Mouse (Mus musculus): ENCODE data around the gene Otp. TPM values are rescaled to one million over a fixed set of nuclear protein-coding genes. Genes with fewer than 3 reads are reported as not detected.

Otp gene
- polyA plus RNA-seq, 1 experiment from 2014 or later, result 0.50 TPM

- Histone ChIP-seq H3K9ac (no peak overlapping the region), H3K27me3 (peaks cover 34% of the 10 kb centered on the region), H3K4me2 (replicated peaks) (no peak overlapping the region), H3K9me3 (no peaks in the 10 kb centered on the region), H3K4me1 (no peaks in the 10 kb centered on the region), H3K27ac (no peak overlapping the region), H3K4me3 (no peak overlapping the region), H3K36me3 (no peaks in the 10 kb centered on the region)
- 74% methylated on average over 5 of the region's 5 CpGs for WGBS
- no peak for ATAC-seq (ENCODE audit: insufficient number of reproducible peaks, insufficient read depth, low FRiP score, low TSS enrichment)
These were observed 12.7 kb upstream of the Otp start for GRCm38 (mm10) chr13:94862491-94863230.

GRCm38 (mm10) chr13:94866906-94867305 lies 8.5 kb upstream of the Otp start:
- Histone ChIP-seq H3K4me1 (peaks cover 5% of the 10 kb centered on the region; the same call in 1 of the 2 replicates), H3K36me3 (no peaks in the 10 kb centered on the region), H3K27ac (no peak overlapping the region), H3K4me3 (no peak overlapping the region), H3K9ac (no peak overlapping the region), H3K9me3 (no peaks in the 10 kb centered on the region), H3K4me2 (replicated peaks) (no peak overlapping the region), H3K27me3 (peaks cover 72% of the 10 kb centered on the region)
- no peak for ATAC-seq (ENCODE audit: insufficient number of reproducible peaks, insufficient read depth, low FRiP score, low TSS enrichment)
- WGBS, result 18% methylated on average over 2 of the region's 2 CpGs

GRCm38 (mm10) chr13:94867772-94868171 lies 7.6 kb upstream of the Otp start:
- 42% methylated on average over 4 of the region's 4 CpGs for WGBS
- no peak overlapping the region for H3K27ac ChIP-seq
- no peaks in the 10 kb centered on the region for H3K9me3 ChIP-seq
- no peak overlapping the region for H3K9ac ChIP-seq
- peaks cover 5% of the 10 kb centered on the region; the same call in 1 of the 2 replicates for H3K4me1 ChIP-seq
- H3K36me3 ChIP-seq, result no peaks in the 10 kb centered on the region
- peaks cover 77% of the 10 kb centered on the region for H3K27me3 ChIP-seq
- no peak overlapping the region for H3K4me2 ChIP-seq (replicated peaks)
- no peak overlapping the region for H3K4me3 ChIP-seq
- ATAC-seq (ENCODE audit: insufficient number of reproducible peaks, insufficient read depth, low FRiP score, low TSS enrichment), result no peak

- Histone ChIP-seq H3K4me2 (replicated peaks) (peak overlapping the region; percentile 54), H3K4me1 (peaks cover 6% of the 10 kb centered on the region; the same call in 1 of the 2 replicates), H3K27ac (no peak overlapping the region), H3K36me3 (no peaks in the 10 kb centered on the region), H3K4me3 (peak overlapping the region; percentile 31), H3K9ac (no peak overlapping the region), H3K27me3 (peaks cover 80% of the 10 kb centered on the region), H3K9me3 (no peaks in the 10 kb centered on the region)
- WGBS, result under 1% methylated on average over 35 of the region's 35 CpGs
- ATAC-seq (ENCODE audit: insufficient number of reproducible peaks, insufficient read depth, low FRiP score, low TSS enrichment), result peak; percentile 59
These were observed 6.9 kb upstream of the Otp start for GRCm38 (mm10) chr13:94868478-94868950.

- Histone ChIP-seq H3K27me3 (peaks cover 82% of the 10 kb centered on the region), H3K9me3 (no peaks in the 10 kb centered on the region), H3K4me3 (0 out of 2 replicates have a peak overlapping the region, but pooled peaks have one; percentile 10), H3K9ac (no peak overlapping the region), H3K4me2 (replicated peaks) (peak overlapping the region; percentile 54), H3K36me3 (no peaks in the 10 kb centered on the region), H3K27ac (no peak overlapping the region), H3K4me1 (peaks cover 8% of the 10 kb centered on the region; the same call in 1 of the 2 replicates)
- 2% methylated on average over 8 of the region's 8 CpGs for WGBS
- no peak for ATAC-seq (ENCODE audit: insufficient number of reproducible peaks, insufficient read depth, low FRiP score, low TSS enrichment)
These were observed 5.9 kb upstream of the Otp start for GRCm38 (mm10) chr13:94869541-94869940.

GRCm38 (mm10) chr13:94870071-94870460 lies 5.3 kb upstream of the Otp start:
- Histone ChIP-seq H3K36me3 (no peaks in the 10 kb centered on the region), H3K4me1 (peaks cover 10% of the 10 kb centered on the region), H3K9me3 (no peaks in the 10 kb centered on the region), H3K27me3 (peaks cover 85% of the 10 kb centered on the region), H3K4me3 (no peak overlapping the region), H3K9ac (no peak overlapping the region), H3K4me2 (replicated peaks) (no peak overlapping the region), H3K27ac (no peak overlapping the region)
- WGBS, result 3% methylated on average over 9 of the region's 9 CpGs
- ATAC-seq (ENCODE audit: insufficient number of reproducible peaks, insufficient read depth, low FRiP score, low TSS enrichment), result no peak

- Histone ChIP-seq H3K27me3 (peaks cover 88% of the 10 kb centered on the region), H3K36me3 (no peaks in the 10 kb centered on the region), H3K4me2 (replicated peaks) (no peak overlapping the region), H3K4me3 (no peak overlapping the region), H3K4me1 (peaks cover 13% of the 10 kb centered on the region), H3K9me3 (no peaks in the 10 kb centered on the region), H3K9ac (no peak overlapping the region), H3K27ac (no peak overlapping the region)
- no peak for ATAC-seq (ENCODE audit: insufficient number of reproducible peaks, insufficient read depth, low FRiP score, low TSS enrichment)
- WGBS, result 1% methylated on average over 21 of the region's 21 CpGs
These were observed 4.8 kb upstream of the Otp start for GRCm38 (mm10) chr13:94870461-94871186.

- no peak overlapping the region for H3K27ac ChIP-seq
- 2% methylated on average over 7 of the region's 7 CpGs for WGBS
- no peak for ATAC-seq (ENCODE audit: insufficient number of reproducible peaks, insufficient read depth, low FRiP score, low TSS enrichment)
These were observed 3.5 kb upstream of the Otp start for GRCm38 (mm10) chr13:94871806-94872320.

GRCm38 (mm10) chr13:94872439-94872838 lies 3.0 kb upstream of the Otp start:
- Histone ChIP-seq H3K9me3 (no peaks in the 10 kb centered on the region), H3K4me2 (replicated peaks) (no peak overlapping the region), H3K4me3 (no peak overlapping the region), H3K4me1 (peaks cover 13% of the 10 kb centered on the region), H3K27ac (no peak overlapping the region), H3K36me3 (no peaks in the 10 kb centered on the region), H3K27me3 (peaks cover 83% of the 10 kb centered on the region), H3K9ac (no peak overlapping the region)
- under 1% methylated on average over 19 of the region's 19 CpGs for WGBS
- no peak for ATAC-seq (ENCODE audit: insufficient number of reproducible peaks, insufficient read depth, low FRiP score, low TSS enrichment)

More at GRCm38 (mm10) chr13:94871806-94872320, 3.5 kb upstream of the Otp start:
- Histone ChIP-seq H3K4me3 (no peak overlapping the region), H3K27me3 (peaks cover 83% of the 10 kb centered on the region), H3K9ac (no peak overlapping the region), H3K9me3 (no peaks in the 10 kb centered on the region), H3K36me3 (no peaks in the 10 kb centered on the region), H3K4me1 (peaks cover 13% of the 10 kb centered on the region), H3K4me2 (replicated peaks) (no peak overlapping the region)

GRCm38 (mm10) chr13:94873111-94874038 lies 2.0 kb upstream of the Otp start:
- no peak overlapping the region for H3K4me2 ChIP-seq (replicated peaks)
- no peaks in the 10 kb centered on the region for H3K9me3 ChIP-seq
- WGBS, result under 1% methylated on average over 54 of the region's 54 CpGs
- ATAC-seq (ENCODE audit: insufficient number of reproducible peaks, insufficient read depth, low FRiP score, low TSS enrichment), result no peak
- peaks cover 80% of the 10 kb centered on the region for H3K27me3 ChIP-seq
- H3K4me3 ChIP-seq, result no peak overlapping the region
- no peak overlapping the region for H3K27ac ChIP-seq
- H3K36me3 ChIP-seq, result no peaks in the 10 kb centered on the region
- no peak overlapping the region for H3K9ac ChIP-seq
- H3K4me1 ChIP-seq, result peaks cover 12% of the 10 kb centered on the region

- Histone ChIP-seq H3K27ac (no peak overlapping the region), H3K4me2 (replicated peaks) (no peak overlapping the region), H3K4me1 (peaks cover 8% of the 10 kb centered on the region; the same call in 1 of the 2 replicates), H3K4me3 (no peak overlapping the region), H3K9me3 (no peaks in the 10 kb centered on the region), H3K27me3 (peaks cover 75% of the 10 kb centered on the region), H3K36me3 (no peaks in the 10 kb centered on the region), H3K9ac (no peak overlapping the region)
- WGBS, result under 1% methylated on average over 8 of the region's 8 CpGs
- no peak for ATAC-seq (ENCODE audit: insufficient number of reproducible peaks, insufficient read depth, low FRiP score, low TSS enrichment)
These were observed 1.4 kb upstream of the Otp start for GRCm38 (mm10) chr13:94874039-94874425.

All from embryonic facial prominence, embryonic 12.5 days (tissue).